Mouse (Mus musculus): ENCODE measurements around the gene 4930503B20Rik. TPM values are rescaled to one million over a fixed set of nuclear protein-coding genes. Genes with fewer than 3 reads are reported as not detected.

4930503B20Rik gene
- polyA plus RNA-seq, 1 experiment from 2014 or later, result not detected

- WGBS (ENCODE audit: insufficient replicate concordance), result 58% methylated on average over 4 of the region's 4 CpGs
- H3K9me3 ChIP-seq (replicated peaks), result no peaks in the 10 kb centered on the region
- no peak within 1 kb of the TSS for H3K4me3 ChIP-seq
- no peak for ATAC-seq
- no peak within 1 kb of the TSS for H3K9ac ChIP-seq
- H3K4me1 ChIP-seq, result peaks cover 19% of the 10 kb centered on the region
- H3K27ac ChIP-seq, result no peak within 1 kb of the TSS
- no peak within 1 kb of the TSS for H3K4me2 ChIP-seq
- H3K36me3 ChIP-seq, result no peaks in the 10 kb centered on the region
- H3K27me3 ChIP-seq (replicated peaks), result no peaks in the 10 kb centered on the region
Observed at GRCm38 (mm10) chr3:146615496-146615895, 35.6 kb downstream of the 4930503B20Rik start, which contains the start of gene Dnase2b. Dnase2b (minus strand) TSS chr3:146615596.

- no peak overlapping the region for H3K4me2 ChIP-seq
- no peak overlapping the region for H3K4me3 ChIP-seq
- peaks cover 6% of the 10 kb centered on the region for H3K4me1 ChIP-seq
- no peak overlapping the region for H3K27ac ChIP-seq
- H3K36me3 ChIP-seq, result no peaks in the 10 kb centered on the region
- no peak overlapping the region for H3K9ac ChIP-seq
- no peaks in the 10 kb centered on the region for H3K9me3 ChIP-seq (replicated peaks)
- ATAC-seq, result no peak
- H3K27me3 ChIP-seq (replicated peaks), result no peaks in the 10 kb centered on the region
- WGBS (ENCODE audit: insufficient replicate concordance), result 59% methylated on average over 4 of the region's 4 CpGs
Observed at GRCm38 (mm10) chr3:146611821-146612220, 39.3 kb downstream of the 4930503B20Rik start.

GRCm38 (mm10) chr3:146611261-146611660 lies 39.9 kb downstream of the 4930503B20Rik start:
- no peak overlapping the region for H3K4me2 ChIP-seq
- H3K9ac ChIP-seq, result no peak overlapping the region
- H3K4me3 ChIP-seq, result no peak overlapping the region
- peaks cover 6% of the 10 kb centered on the region for H3K4me1 ChIP-seq
- no peaks in the 10 kb centered on the region for H3K9me3 ChIP-seq (replicated peaks)
- no peaks in the 10 kb centered on the region for H3K27me3 ChIP-seq (replicated peaks)
- H3K27ac ChIP-seq, result no peak overlapping the region
- 75% methylated on average over 4 of the region's 4 CpGs for WGBS (ENCODE audit: insufficient replicate concordance)
- ATAC-seq, result no peak
- H3K36me3 ChIP-seq, result no peaks in the 10 kb centered on the region

GRCm38 (mm10) chr3:146610322-146610721 lies 40.8 kb downstream of the 4930503B20Rik start:
- no peak overlapping the region for H3K27ac ChIP-seq
- no peak overlapping the region for H3K4me3 ChIP-seq
- no peak overlapping the region for H3K9ac ChIP-seq
- H3K4me1 ChIP-seq, result peaks cover 2% of the 10 kb centered on the region
- no peaks in the 10 kb centered on the region for H3K27me3 ChIP-seq (replicated peaks)
- H3K4me2 ChIP-seq, result no peak overlapping the region
- H3K36me3 ChIP-seq, result no peaks in the 10 kb centered on the region
- no peaks in the 10 kb centered on the region for H3K9me3 ChIP-seq (replicated peaks)
- WGBS (ENCODE audit: insufficient replicate concordance), result 74% methylated on average over 10 of the region's 10 CpGs
- ATAC-seq, result no peak

GRCm38 (mm10) chr3:146607368-146607767 lies 43.7 kb downstream of the 4930503B20Rik start:
- no peaks in the 10 kb centered on the region for H3K36me3 ChIP-seq
- no peak for ATAC-seq
- H3K9ac ChIP-seq, result no peak overlapping the region
- WGBS (ENCODE audit: insufficient replicate concordance), result 49% methylated on average over 1 of the region's 1 CpGs
- no peak overlapping the region for H3K27ac ChIP-seq
- no peak overlapping the region for H3K4me2 ChIP-seq
- no peaks in the 10 kb centered on the region for H3K27me3 ChIP-seq (replicated peaks)
- H3K9me3 ChIP-seq (replicated peaks), result no peaks in the 10 kb centered on the region
- no peak overlapping the region for H3K4me3 ChIP-seq
- no peaks in the 10 kb centered on the region for H3K4me1 ChIP-seq

GRCm38 (mm10) chr3:146604647-146605046 lies 46.5 kb downstream of the 4930503B20Rik start:
- Histone ChIP-seq H3K27ac (no peak overlapping the region), H3K4me1 (peaks cover 14% of the 10 kb centered on the region), H3K9ac (no peak overlapping the region), H3K4me2 (no peak overlapping the region), H3K27me3 (replicated peaks) (no peaks in the 10 kb centered on the region), H3K4me3 (no peak overlapping the region), H3K36me3 (no peaks in the 10 kb centered on the region), H3K9me3 (replicated peaks) (no peaks in the 10 kb centered on the region)
- 56% methylated on average over 9 of the region's 9 CpGs for WGBS (ENCODE audit: insufficient replicate concordance)
- no peak for ATAC-seq

GRCm38 (mm10) chr3:146602531-146602930 lies 48.6 kb downstream of the 4930503B20Rik start:
- no peaks in the 10 kb centered on the region for H3K36me3 ChIP-seq
- 76% methylated on average over 3 of the region's 3 CpGs for WGBS (ENCODE audit: insufficient replicate concordance)
- H3K4me3 ChIP-seq, result no peak overlapping the region
- H3K27ac ChIP-seq, result no peak overlapping the region
- H3K4me2 ChIP-seq, result no peak overlapping the region
- ATAC-seq, result no peak
- H3K4me1 ChIP-seq, result peaks cover 14% of the 10 kb centered on the region
- H3K9ac ChIP-seq, result no peak overlapping the region
- no peaks in the 10 kb centered on the region for H3K9me3 ChIP-seq (replicated peaks)
- H3K27me3 ChIP-seq (replicated peaks), result no peaks in the 10 kb centered on the region

GRCm38 (mm10) chr3:146601205-146601604 lies 49.9 kb downstream of the 4930503B20Rik start:
- H3K4me3 ChIP-seq, result no peak overlapping the region
- no peak overlapping the region for H3K27ac ChIP-seq
- WGBS (ENCODE audit: insufficient replicate concordance), result 55% methylated on average over 2 of the region's 2 CpGs

GRCm38 (mm10) chr3:146599198-146599900 lies 51.8 kb downstream of the 4930503B20Rik start:
- 74% methylated on average over 6 of the region's 6 CpGs for WGBS (ENCODE audit: insufficient replicate concordance)
- H3K9ac ChIP-seq, result no peak overlapping the region
- H3K9me3 ChIP-seq (replicated peaks), result no peaks in the 10 kb centered on the region
- H3K4me1 ChIP-seq, result peaks cover 14% of the 10 kb centered on the region
- no peak overlapping the region for H3K4me3 ChIP-seq
- no peaks in the 10 kb centered on the region for H3K36me3 ChIP-seq
- no peak overlapping the region for H3K27ac ChIP-seq
- no peak for ATAC-seq
- no peaks in the 10 kb centered on the region for H3K27me3 ChIP-seq (replicated peaks)
- H3K4me2 ChIP-seq, result no peak overlapping the region

More at GRCm38 (mm10) chr3:146601205-146601604, 49.9 kb downstream of the 4930503B20Rik start:
- Histone ChIP-seq H3K9me3 (replicated peaks) (no peaks in the 10 kb centered on the region), H3K4me1 (peaks cover 14% of the 10 kb centered on the region), H3K4me2 (no peak overlapping the region), H3K27me3 (replicated peaks) (no peaks in the 10 kb centered on the region), H3K36me3 (no peaks in the 10 kb centered on the region), H3K9ac (no peak overlapping the region)
- ATAC-seq, result peak; percentile 85

- Histone ChIP-seq H3K9ac (no peak overlapping the region), H3K27ac (no peak overlapping the region), H3K27me3 (replicated peaks) (no peaks in the 10 kb centered on the region), H3K4me3 (no peak overlapping the region), H3K9me3 (replicated peaks) (no peaks in the 10 kb centered on the region), H3K36me3 (no peaks in the 10 kb centered on the region), H3K4me1 (peaks cover 14% of the 10 kb centered on the region), H3K4me2 (no peak overlapping the region)
- WGBS (ENCODE audit: insufficient replicate concordance), result 74% methylated on average over 6 of the region's 6 CpGs
- ATAC-seq, result no peak
Observed at GRCm38 (mm10) chr3:146598411-146598810, 52.7 kb downstream of the 4930503B20Rik start.

- H3K9me3 ChIP-seq (replicated peaks), result no peaks in the 10 kb centered on the region
- H3K27ac ChIP-seq, result no peak overlapping the region
- H3K4me1 ChIP-seq, result peaks cover 12% of the 10 kb centered on the region
- no peak overlapping the region for H3K4me3 ChIP-seq
- WGBS (ENCODE audit: insufficient replicate concordance), result 71% methylated on average over 7 of the region's 7 CpGs
- no peak for ATAC-seq
- no peaks in the 10 kb centered on the region for H3K27me3 ChIP-seq (replicated peaks)
- H3K36me3 ChIP-seq, result no peaks in the 10 kb centered on the region
- H3K4me2 ChIP-seq, result no peak overlapping the region
- no peak overlapping the region for H3K9ac ChIP-seq
Observed at GRCm38 (mm10) chr3:146596864-146597263, 54.3 kb downstream of the 4930503B20Rik start.

- Histone ChIP-seq H3K4me2 (no peak overlapping the region), H3K4me1 (peaks cover 7% of the 10 kb centered on the region), H3K27ac (no peak overlapping the region), H3K36me3 (no peaks in the 10 kb centered on the region), H3K27me3 (replicated peaks) (no peaks in the 10 kb centered on the region), H3K9me3 (replicated peaks) (no peaks in the 10 kb centered on the region), H3K4me3 (no peak overlapping the region), H3K9ac (no peak overlapping the region)
- no peak for ATAC-seq
- 72% methylated on average over 8 of the region's 8 CpGs for WGBS (ENCODE audit: insufficient replicate concordance)
Observed at GRCm38 (mm10) chr3:146596387-146596786, 54.7 kb downstream of the 4930503B20Rik start.

GRCm38 (mm10) chr3:146595440-146595839 lies 55.7 kb downstream of the 4930503B20Rik start:
- H3K27me3 ChIP-seq (replicated peaks), result no peaks in the 10 kb centered on the region
- H3K9me3 ChIP-seq (replicated peaks), result no peaks in the 10 kb centered on the region
- no peak overlapping the region for H3K4me3 ChIP-seq
- no peak for ATAC-seq
- no peaks in the 10 kb centered on the region for H3K4me1 ChIP-seq
- H3K4me2 ChIP-seq, result no peak overlapping the region
- H3K9ac ChIP-seq, result no peak overlapping the region
- no peak overlapping the region for H3K27ac ChIP-seq
- WGBS (ENCODE audit: insufficient replicate concordance), result 72% methylated on average over 6 of the region's 6 CpGs
- no peaks in the 10 kb centered on the region for H3K36me3 ChIP-seq

Data from liver, embryonic 12.5 days (tissue).